Mouse (Mus musculus): ENCODE results near the gene Hmcn2. TPM values are rescaled to one million over a fixed set of nuclear protein-coding genes. Genes with fewer than 3 reads are reported as not detected.

The Hmcn2 gene
- polyA plus RNA-seq, 1 experiment from 2014 or later: 4.7 TPM

- Histone ChIP-seq H3K9me3 (ENCODE audit: control insufficient read depth, low read length) (no peaks in the 10 kb centered on the region), H3K27me3 (replicated peaks; ENCODE audit: control insufficient read depth, insufficient read depth, low read length) (no peaks in the 10 kb centered on the region), H3K27ac (ENCODE audit: low read length) (peak overlapping the region; percentile 67), H3K9ac (ENCODE audit: low read depth, low read length) (peak overlapping the region; percentile 46; the same call in 1 of the 2 replicates), H3K4me2 (ENCODE audit: low read depth, low read length) (peak overlapping the region; percentile 21; the same call in 1 of the 2 replicates), H3K4me1 (ENCODE audit: control insufficient read depth, insufficient read depth, low read length) (peaks cover 41% of the 10 kb centered on the region), H3K4me3 (ENCODE audit: low read length) (no peak overlapping the region), H3K36me3 (ENCODE audit: control insufficient read depth, insufficient read depth, low read length) (no peaks in the 10 kb centered on the region)
- 30% methylated on average over 11 of the region's 11 CpGs for WGBS
- ATAC-seq: peak; percentile 77
Observed at GRCm38 (mm10) chr2:31453559-31454177, 139.5 kb downstream of the Hmcn2 start.

DNA sequence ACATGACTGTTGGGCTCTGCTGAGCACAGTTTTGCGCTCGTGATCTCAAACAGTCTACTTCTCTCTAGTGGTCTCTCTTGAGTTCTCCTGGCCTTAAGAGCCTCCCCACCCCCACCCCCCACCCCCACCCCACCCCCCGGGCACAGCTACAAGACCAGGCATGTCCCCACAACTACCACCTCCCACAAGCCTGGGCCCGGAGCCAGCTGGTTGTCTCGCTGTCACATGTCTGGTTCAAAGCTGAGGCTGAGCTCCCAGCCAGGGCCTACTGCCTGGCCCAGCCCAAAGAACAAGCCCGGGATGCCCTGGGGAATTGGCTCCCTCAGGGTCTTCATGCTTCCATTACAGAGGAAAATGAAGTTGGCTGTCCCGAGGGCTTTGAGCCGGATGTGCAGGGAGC is 140.1 kb downstream of the Hmcn2 start:
- peak overlapping the region; percentile 46 for H3K9ac ChIP-seq (ENCODE audit: low read depth, low read length)
- no peak overlapping the region for H3K4me3 ChIP-seq (ENCODE audit: low read length)
- ATAC-seq: no peak
- H3K4me2 ChIP-seq (ENCODE audit: low read depth, low read length): 0 out of 2 replicates have a peak overlapping the region, but pooled peaks have one; percentile 21
- no peaks in the 10 kb centered on the region for H3K9me3 ChIP-seq (ENCODE audit: control insufficient read depth, low read length)
- no peaks in the 10 kb centered on the region for H3K27me3 ChIP-seq (replicated peaks; ENCODE audit: control insufficient read depth, insufficient read depth, low read length)
- WGBS: 64% methylated on average over 8 of the region's 8 CpGs
- peak overlapping the region; percentile 67 for H3K27ac ChIP-seq (ENCODE audit: low read length)
- no peaks in the 10 kb centered on the region for H3K36me3 ChIP-seq (ENCODE audit: control insufficient read depth, insufficient read depth, low read length)
- peaks cover 37% of the 10 kb centered on the region for H3K4me1 ChIP-seq (ENCODE audit: control insufficient read depth, insufficient read depth, low read length)

GRCm38 (mm10) chr2:31455418-31455817 is 141.2 kb downstream of the Hmcn2 start:
- Histone ChIP-seq H3K27ac (ENCODE audit: low read length) (no peak overlapping the region), H3K4me2 (ENCODE audit: low read depth, low read length) (no peak overlapping the region), H3K9ac (ENCODE audit: low read depth, low read length) (no peak overlapping the region), H3K4me3 (ENCODE audit: low read length) (no peak overlapping the region), H3K27me3 (replicated peaks; ENCODE audit: control insufficient read depth, insufficient read depth, low read length) (0 out of 2 replicates have a peak, but pooled peaks cover 3% of the 10 kb centered on the region), H3K4me1 (ENCODE audit: control insufficient read depth, insufficient read depth, low read length) (peaks cover 35% of the 10 kb centered on the region), H3K36me3 (ENCODE audit: control insufficient read depth, insufficient read depth, low read length) (no peaks in the 10 kb centered on the region), H3K9me3 (ENCODE audit: control insufficient read depth, low read length) (no peaks in the 10 kb centered on the region)
- WGBS: 83% methylated on average over 7 of the region's 7 CpGs
- no peak for ATAC-seq

DNA sequence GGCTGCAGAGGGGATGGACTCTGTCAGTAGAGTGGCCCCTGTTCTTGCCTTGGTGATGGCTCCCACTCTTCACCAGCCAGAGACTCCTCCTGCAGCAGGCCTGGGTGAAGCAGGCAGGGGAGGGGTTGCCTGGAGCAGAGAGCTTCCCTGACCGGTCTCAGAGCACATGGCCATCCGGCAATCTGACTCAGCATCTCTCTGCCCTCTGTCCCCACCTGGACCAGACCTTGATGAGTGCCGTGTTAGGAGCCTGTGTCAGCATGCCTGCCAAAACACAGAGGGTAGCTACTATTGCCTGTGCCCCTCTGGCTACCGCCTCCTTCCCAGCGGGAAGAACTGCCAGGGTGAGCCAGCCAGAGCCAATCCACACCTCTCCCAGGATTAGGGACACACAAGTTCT is 144.2 kb downstream of the Hmcn2 start:
- no peak overlapping the region for H3K4me2 ChIP-seq (ENCODE audit: low read depth, low read length)
- no peak for ATAC-seq
- peak overlapping the region; percentile 78 for H3K27ac ChIP-seq (ENCODE audit: low read length)
- H3K9ac ChIP-seq (ENCODE audit: low read depth, low read length): peak overlapping the region; percentile 46; the same call in 1 of the 2 replicates
- no peaks in the 10 kb centered on the region for H3K9me3 ChIP-seq (ENCODE audit: control insufficient read depth, low read length)
- 0 out of 2 replicates have a peak, but pooled peaks cover 3% of the 10 kb centered on the region for H3K27me3 ChIP-seq (replicated peaks; ENCODE audit: control insufficient read depth, insufficient read depth, low read length)
- peaks cover 22% of the 10 kb centered on the region for H3K4me1 ChIP-seq (ENCODE audit: control insufficient read depth, insufficient read depth, low read length)
- WGBS: 57% methylated on average over 5 of the region's 5 CpGs
- no peaks in the 10 kb centered on the region for H3K36me3 ChIP-seq (ENCODE audit: control insufficient read depth, insufficient read depth, low read length)
- no peak overlapping the region for H3K4me3 ChIP-seq (ENCODE audit: low read length)

GRCm38 (mm10) chr2:31458989-31459936 is 145.0 kb downstream of the Hmcn2 start:
- H3K27me3 ChIP-seq (replicated peaks; ENCODE audit: control insufficient read depth, insufficient read depth, low read length): 0 out of 2 replicates have a peak, but pooled peaks cover 3% of the 10 kb centered on the region
- no peaks in the 10 kb centered on the region for H3K36me3 ChIP-seq (ENCODE audit: control insufficient read depth, insufficient read depth, low read length)
- H3K4me1 ChIP-seq (ENCODE audit: control insufficient read depth, insufficient read depth, low read length): peaks cover 21% of the 10 kb centered on the region
- WGBS: 36% methylated on average over 16 of the region's 16 CpGs
- peak overlapping the region; percentile 78 for H3K4me2 ChIP-seq (ENCODE audit: low read depth, low read length)
- no peaks in the 10 kb centered on the region for H3K9me3 ChIP-seq (ENCODE audit: control insufficient read depth, low read length)
- peak overlapping the region; percentile 44 for H3K4me3 ChIP-seq (ENCODE audit: low read length)
- peak overlapping the region; percentile 91 for H3K27ac ChIP-seq (ENCODE audit: low read length)
- peak overlapping the region; percentile 71 for H3K9ac ChIP-seq (ENCODE audit: low read depth, low read length)
- ATAC-seq: peak; percentile 82

DNA sequence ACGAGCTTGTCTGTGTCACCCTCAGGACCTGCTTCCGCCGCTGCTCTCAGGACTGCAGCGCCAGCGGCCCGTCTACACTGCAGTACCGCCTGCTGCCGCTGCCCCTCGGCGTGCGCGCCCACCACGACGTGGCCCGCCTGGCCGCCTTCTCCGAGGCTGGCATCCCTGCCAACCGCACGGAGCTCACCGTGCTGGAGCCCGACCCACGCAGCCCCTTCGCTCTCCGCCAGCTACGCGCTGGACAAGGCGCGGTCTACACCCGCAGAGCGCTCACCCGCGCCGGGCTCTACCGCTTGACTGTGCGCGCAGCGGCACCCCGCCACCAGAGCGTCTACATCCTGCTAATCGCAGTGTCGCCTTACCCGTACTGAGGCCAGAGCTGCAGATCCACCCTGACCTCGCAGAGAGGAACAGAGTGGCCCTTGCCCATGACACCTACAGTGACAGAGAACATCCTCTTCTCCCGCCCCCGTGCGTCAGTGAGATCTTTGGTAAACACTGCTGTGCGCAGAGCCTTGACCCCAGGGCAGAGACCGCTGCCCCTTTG is 145.9 kb downstream of the Hmcn2 start:
- 0 out of 2 replicates have a peak, but pooled peaks cover 3% of the 10 kb centered on the region for H3K27me3 ChIP-seq (replicated peaks; ENCODE audit: control insufficient read depth, insufficient read depth, low read length)
- H3K36me3 ChIP-seq (ENCODE audit: control insufficient read depth, insufficient read depth, low read length): no peaks in the 10 kb centered on the region
- H3K4me3 ChIP-seq (ENCODE audit: low read length): peak overlapping the region; percentile 44
- H3K4me2 ChIP-seq (ENCODE audit: low read depth, low read length): peak overlapping the region; percentile 78
- WGBS: 3% methylated on average over 48 of the region's 48 CpGs
- ATAC-seq: peak; percentile 19
- H3K4me1 ChIP-seq (ENCODE audit: control insufficient read depth, insufficient read depth, low read length): peaks cover 15% of the 10 kb centered on the region
- H3K9ac ChIP-seq (ENCODE audit: low read depth, low read length): peak overlapping the region; percentile 71
- H3K27ac ChIP-seq (ENCODE audit: low read length): peak overlapping the region; percentile 91
- no peaks in the 10 kb centered on the region for H3K9me3 ChIP-seq (ENCODE audit: control insufficient read depth, low read length)

GRCm38 (mm10) chr2:31460920-31461319 is 146.7 kb downstream of the Hmcn2 start:
- Histone ChIP-seq H3K4me2 (ENCODE audit: low read depth, low read length) (no peak overlapping the region), H3K36me3 (ENCODE audit: control insufficient read depth, insufficient read depth, low read length) (no peaks in the 10 kb centered on the region), H3K9me3 (ENCODE audit: control insufficient read depth, low read length) (no peaks in the 10 kb centered on the region), H3K4me1 (ENCODE audit: control insufficient read depth, insufficient read depth, low read length) (peaks cover 15% of the 10 kb centered on the region), H3K9ac (ENCODE audit: low read depth, low read length) (no peak overlapping the region), H3K27me3 (replicated peaks; ENCODE audit: control insufficient read depth, insufficient read depth, low read length) (0 out of 2 replicates have a peak, but pooled peaks cover 3% of the 10 kb centered on the region), H3K4me3 (ENCODE audit: low read length) (no peak overlapping the region), H3K27ac (ENCODE audit: low read length) (peak overlapping the region; percentile 91)
- ATAC-seq: no peak
- 75% methylated on average over 7 of the region's 7 CpGs for WGBS

DNA sequence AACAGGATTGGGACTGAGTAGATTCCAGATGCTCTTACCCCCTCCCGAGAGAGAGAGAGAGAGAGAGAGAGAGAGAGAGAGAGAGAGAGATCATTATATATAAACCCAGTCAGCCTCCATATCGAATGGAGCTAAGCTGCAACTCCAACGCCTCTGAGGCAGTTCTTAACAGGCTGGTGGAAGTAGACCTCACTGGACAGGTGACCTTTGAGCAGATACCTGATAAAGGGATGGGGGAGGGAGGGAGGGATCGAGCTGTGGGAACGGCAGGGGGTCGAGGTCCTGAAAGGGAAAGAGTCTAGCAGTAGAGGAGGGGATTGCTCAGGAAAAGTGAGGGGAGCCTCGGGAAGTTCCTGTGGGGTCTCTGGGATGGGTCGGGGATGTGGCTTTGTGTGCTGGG is 147.8 kb downstream of the Hmcn2 start:
- WGBS: 27% methylated on average over 8 of the region's 8 CpGs

GRCm38 (mm10) chr2:31463253-31463652 is 149.0 kb downstream of the Hmcn2 start:
- Histone ChIP-seq H3K9ac (ENCODE audit: low read depth, low read length) (peak overlapping the region; percentile 22; the same call in 1 of the 2 replicates), H3K4me3 (ENCODE audit: low read length) (no peak overlapping the region), H3K36me3 (ENCODE audit: control insufficient read depth, insufficient read depth, low read length) (no peaks in the 10 kb centered on the region), H3K4me2 (ENCODE audit: low read depth, low read length) (no peak overlapping the region), H3K4me1 (ENCODE audit: control insufficient read depth, insufficient read depth, low read length) (peaks cover 15% of the 10 kb centered on the region), H3K9me3 (ENCODE audit: control insufficient read depth, low read length) (no peaks in the 10 kb centered on the region), H3K27ac (ENCODE audit: low read length) (peak overlapping the region; percentile 81), H3K27me3 (replicated peaks; ENCODE audit: control insufficient read depth, insufficient read depth, low read length) (0 out of 2 replicates have a peak, but pooled peaks cover 3% of the 10 kb centered on the region)
- WGBS: 56% methylated on average over 7 of the region's 7 CpGs
- ATAC-seq: no peak

More for the DNA sequence above, 147.8 kb downstream of the Hmcn2 start:
- Histone ChIP-seq H3K9ac (ENCODE audit: low read depth, low read length) (0 out of 2 replicates have a peak overlapping the region, but pooled peaks have one; percentile 0), H3K27ac (ENCODE audit: low read length) (no peak overlapping the region), H3K4me2 (ENCODE audit: low read depth, low read length) (no peak overlapping the region), H3K4me1 (ENCODE audit: control insufficient read depth, insufficient read depth, low read length) (peaks cover 15% of the 10 kb centered on the region), H3K9me3 (ENCODE audit: control insufficient read depth, low read length) (no peaks in the 10 kb centered on the region), H3K36me3 (ENCODE audit: control insufficient read depth, insufficient read depth, low read length) (no peaks in the 10 kb centered on the region), H3K4me3 (ENCODE audit: low read length) (no peak overlapping the region), H3K27me3 (replicated peaks; ENCODE audit: control insufficient read depth, insufficient read depth, low read length) (0 out of 2 replicates have a peak, but pooled peaks cover 3% of the 10 kb centered on the region)
- no peak for ATAC-seq
